Mouse (Mus musculus) stomach, embryonic 14.5 days (tissue): Measurements from ENCODE around the gene Ldb1. TPM values are rescaled to one million over a fixed set of nuclear protein-coding genes. Genes with fewer than 3 reads are reported as not detected.

ENCODE experiments used
- ATAC-seq: fragments of 200-750 bp; cut with Nextera tagmentation; 2 replicates; pipeline ENCODE4 v1.8.0; 2017; ENCODE audit warnings: low read depth, moderate TSS enrichment; ENCODE audit not compliant: insufficient number of reproducible peaks, insufficient read depth, low FRiP score
- H3K27ac ChIP-seq: fragments of 300-500 bp; sonication (generic); 2 replicates; pipeline ENCODE4 v1.5.1; 2014; ENCODE audit warnings: mild to moderate bottlenecking, low read length, moderate library complexity, mixed read lengths
- H3K27me3 ChIP-seq: fragments of 300-500 bp; sonication (generic); 2 replicates; pipeline ENCODE4 v1.6.1; 2014; ENCODE audit warnings: low read length, control low read depth, mixed read lengths; ENCODE audit not compliant: control insufficient read depth, insufficient read depth
- H3K36me3 ChIP-seq: fragments of 300-500 bp; sonication (generic); 2 replicates; pipeline ENCODE4 v1.6.1; 2014; ENCODE audit warnings: mild to moderate bottlenecking, control low read depth, low read length, moderate library complexity, mixed read lengths; ENCODE audit not compliant: control insufficient read depth, insufficient read depth
- H3K4me1 ChIP-seq: fragments of 300-500 bp; sonication (generic); 2 replicates; pipeline ENCODE4 v1.6.1; 2014; ENCODE audit warnings: low read length, control low read depth, mixed read lengths; ENCODE audit not compliant: control insufficient read depth, insufficient read depth
- H3K4me2 ChIP-seq: fragments of 300-500 bp; sonication (generic); replicated peaks from 2 replicates; pipeline ENCODE4 v1.6.1; 2014; ENCODE audit warnings: low read depth, low read length, control low read depth
- H3K4me3 ChIP-seq: fragments of 300-500 bp; sonication (generic); 2 replicates; pipeline ENCODE4 v1.5.1; 2014; ENCODE audit warnings: low read depth, low read length, control low read depth
- H3K9ac ChIP-seq: fragments of 300-500 bp; sonication (generic); replicated peaks from 2 replicates; pipeline ENCODE4 v1.6.1; 2014; ENCODE audit warnings: low read depth, mild to moderate bottlenecking, control low read depth, low read length, moderate library complexity, mixed read lengths
- H3K9me3 ChIP-seq: fragments of 300-500 bp; sonication (generic); 2 replicates; pipeline ENCODE4 v1.6.1; 2016; ENCODE audit warnings: low read depth, low read length, control low read depth; ENCODE audit not compliant: control insufficient read depth
- WGBS: fragments of 180-500 bp; shearing (Covaris S2); extraction: QIAGEN DNeasy Blood & Tissue Kit; methylation state at CpG from one replicate; pipeline ENCODE4 v1.1.7; 2014; 5-methylcytosine and 5-hydroxymethylcytosine counted together
- polyA plus RNA-seq: library from polyadenylated mRNA; unstranded; fragments of >200 nt; fragmentation: Nextera tagmentation; extraction: Ambion mirVana; gene quantifications from 2 replicates; pipeline ENCODE4 v1.2.1, GENCODE M21; 2014

The Ldb1 gene
- polyA plus RNA-seq, 1 experiment from 2014 or later, result 75.9 TPM

- H3K9me3 ChIP-seq, result no peaks in the 10 kb centered on the region
- WGBS, result 91% methylated on average over 3 of the region's 3 CpGs
- H3K4me1 ChIP-seq, result no peaks in the 10 kb centered on the region
- H3K27me3 ChIP-seq, result no peaks in the 10 kb centered on the region
- no peak overlapping the region for H3K9ac ChIP-seq
- no peak for ATAC-seq
- H3K27ac ChIP-seq, result no peak overlapping the region
- no peaks in the 10 kb centered on the region for H3K36me3 ChIP-seq
- H3K4me3 ChIP-seq, result no peak overlapping the region
- H3K4me2 ChIP-seq, result no peak overlapping the region
Measured at GRCm38 (mm10) chr19:45988238-45988637, 56.8 kb downstream of the Ldb1 start.

- Histone ChIP-seq H3K4me3 (no peak overlapping the region), H3K4me1 (no peaks in the 10 kb centered on the region), H3K9me3 (no peaks in the 10 kb centered on the region), H3K27me3 (no peaks in the 10 kb centered on the region), H3K36me3 (no peaks in the 10 kb centered on the region; the same call in 1 of the 2 replicates), H3K27ac (no peak overlapping the region), H3K9ac (no peak overlapping the region), H3K4me2 (no peak overlapping the region)
- no peak for ATAC-seq
Measured at GRCm38 (mm10) chr19:45984379-45984778, 60.6 kb downstream of the Ldb1 start.

Other genes starting within 250 kb of the Ldb1 start
- 1.8 TPM in 2 replicates for gene Kcnip2, start 229.2 kb downstream of the Ldb1 start, polyA plus RNA-seq
- gene Armh3, start 46.7 kb downstream of the Ldb1 start, polyA plus RNA-seq, result 18.5 and 21.0 TPM in 2 replicates
- 4.1 and 4.2 TPM in 2 replicates for gene Hps6, start 41.7 kb downstream of the Ldb1 start, polyA plus RNA-seq
- gene Pprc1, start 328 bp downstream of the Ldb1 start, polyA plus RNA-seq, result 45.9 and 49.4 TPM in 2 replicates
- 79.7 and 92.8 TPM in 2 replicates for gene Nolc1, start 30.6 kb upstream of the Ldb1 start, polyA plus RNA-seq
- not detected in 2 replicates for gene Elovl3, start 86.7 kb upstream of the Ldb1 start, polyA plus RNA-seq
- not detected in 2 replicates for gene Pitx3, start 103.1 kb upstream of the Ldb1 start, polyA plus RNA-seq
- gene Gbf1, start 107.3 kb upstream of the Ldb1 start, polyA plus RNA-seq, result 56.6 and 63.7 TPM in 2 replicates